Comparison of ENCODE assay signal across 8 mouse cellular contexts in genomic region chr6:91277549-91277948, GRCm38 (mm10).
DNase-seq lines count a peak whose midpoint lies in the region; ATAC-seq and TF ChIP-seq lines count a peak whose summit lies in the region.

No protein-coding gene starts in this region.

- TF ChIP-seq CTCF in heart, adult 2 months (IDR thresholded peaks at IDR 0.05): peak; percentile 91
- peak; percentile 76 to 77; a peak in 3 of 4 replicates for TF ChIP-seq CTCF in CH12.LX (conservative IDR thresholded peaks at IDR 0.05 in 1 of 2, IDR thresholded peaks at IDR 0.05 in 1 of 2; ENCODE audit: low read depth in 2 of 2, low read length in 2 of 2)
- peak; percentile 87 for TF ChIP-seq CTCF in cerebellum, adult 2 months (IDR thresholded peaks at IDR 0.05; ENCODE audit: borderline replicate concordance, insufficient read depth, low read depth, low read length)
- peak; percentile 92 for TF ChIP-seq CTCF in layer of hippocampus, adult 2 months (conservative IDR thresholded peaks at IDR 0.05)

- intact Hi-C loops in heart, adult 2 months (cut with DNase I): loop anchor here (1.0 to 5.0 kb wide), 3 partner anchors 55 to 112 kb away; no protein-coding TSS in a partner anchor

- DNase-seq in heart, adult 2 months: peak; percentile 44 to 75
- peak; percentile 43 for DNase-seq in CH12.LX (ENCODE audit: extremely low read depth)
- peak; percentile 44 to 70 for DNase-seq in cerebellum, adult 2 months
- DNase-seq in layer of hippocampus, adult 2 months (ENCODE audit: low spot score in 2 of 2): peak; percentile 42 to 74
- peak; percentile 70 for DNase-seq in thymus, postnatal 14 days

- ATAC-seq in heart, embryonic 12.5 days (ENCODE audit: insufficient number of reproducible peaks, low FRiP score): no peak
- no peak for ATAC-seq in forebrain, embryonic 16.5 days
- 0 out of 2 replicates have a peak, but pooled peaks have one; percentile 31 for ATAC-seq in midbrain, embryonic 16.5 days

- no peak overlapping the region for H3K4me2 ChIP-seq in heart, embryonic 12.5 days
- H3K4me2 ChIP-seq in CH12.LX (ENCODE audit: insufficient read depth, low read depth, poor library complexity, severe bottlenecking): no peak overlapping the region
- H3K4me2 ChIP-seq in forebrain, embryonic 16.5 days (ENCODE audit: low read length): no peak overlapping the region
- H3K4me2 ChIP-seq in midbrain, embryonic 16.5 days (ENCODE audit: low read length): no peak overlapping the region

- H3K27ac ChIP-seq in heart, adult 2 months: no peak overlapping the region
- no peak overlapping the region for H3K27ac ChIP-seq in heart, embryonic 12.5 days (ENCODE audit: poor library complexity, severe bottlenecking)
- H3K27ac ChIP-seq in CH12.LX (ENCODE audit: insufficient read depth, low read depth): no peak overlapping the region
- no peak overlapping the region for H3K27ac ChIP-seq in cerebellum, adult 2 months (ENCODE audit: insufficient read depth, low read length)
- H3K27ac ChIP-seq in forebrain, embryonic 16.5 days (ENCODE audit: low read length): peak overlapping the region; percentile 65; the same call in 1 of the 2 replicates
- H3K27ac ChIP-seq in layer of hippocampus, adult 2 months: no peak overlapping the region
- no peak overlapping the region for H3K27ac ChIP-seq in midbrain, embryonic 16.5 days (ENCODE audit: low read length)

- peak; percentile 63 for TF ChIP-seq RAD21 in CH12.LX (IDR thresholded peaks at IDR 0.05; ENCODE audit: low read depth, low read length)

- TF ChIP-seq POLR2A in heart, adult 2 months (IDR thresholded peaks at IDR 0.05; ENCODE audit: insufficient read depth, low read depth, low read length): no peak
- no peak for TF ChIP-seq POLR2A in CH12.LX (IDR thresholded peaks at IDR 0.05; ENCODE audit: low read depth, low read length)
- TF ChIP-seq POLR2A in cerebellum, adult 2 months (IDR thresholded peaks at IDR 0.05; ENCODE audit: borderline replicate concordance, insufficient read depth, low read length): no peak

- H3K36me3 ChIP-seq in heart, adult 2 months (ENCODE audit: control insufficient read depth, insufficient read depth, low read length): no peaks in the 10 kb centered on the region
- peaks cover 12% of the 10 kb centered on the region for H3K36me3 ChIP-seq in heart, embryonic 12.5 days
- H3K36me3 ChIP-seq in CH12.LX (replicated peaks in 1 of 2; ENCODE audit: control insufficient read depth in 1 of 2, insufficient read depth in 1 of 2, low read length in 1 of 2): no peaks in the 10 kb centered on the region
- H3K36me3 ChIP-seq in forebrain, embryonic 16.5 days (ENCODE audit: control insufficient read depth, insufficient read depth): no peaks in the 10 kb centered on the region
- no peaks in the 10 kb centered on the region for H3K36me3 ChIP-seq in midbrain, embryonic 16.5 days (ENCODE audit: control insufficient read depth, insufficient read depth, low read length)

- H3K79me2 ChIP-seq in heart, adult 2 months (replicated peaks; ENCODE audit: control insufficient read depth, insufficient read depth, low read length): no peaks in the 10 kb centered on the region
- H3K79me2 ChIP-seq in CH12.LX (replicated peaks; ENCODE audit: control insufficient read depth, extremely low read depth, insufficient read depth, poor library complexity, severe bottlenecking): no peaks in the 10 kb centered on the region

- no peaks in the 10 kb centered on the region for H3K9me3 ChIP-seq in heart, embryonic 12.5 days (replicated peaks)
- no peaks in the 10 kb centered on the region for H3K9me3 ChIP-seq in CH12.LX (replicated peaks; ENCODE audit: low read length)
- no peaks in the 10 kb centered on the region for H3K9me3 ChIP-seq in forebrain, embryonic 16.5 days (ENCODE audit: control insufficient read depth, low read length)
- H3K9me3 ChIP-seq in midbrain, embryonic 16.5 days (replicated peaks; ENCODE audit: control insufficient read depth, low read length, poor library complexity, severe bottlenecking): no peaks in the 10 kb centered on the region

- no peaks in the 10 kb centered on the region for H3K4me1 ChIP-seq in heart, adult 2 months (ENCODE audit: control insufficient read depth, insufficient read depth, low read length)
- no peaks in the 10 kb centered on the region for H3K4me1 ChIP-seq in heart, embryonic 12.5 days (replicated peaks)
- no peaks in the 10 kb centered on the region for H3K4me1 ChIP-seq in CH12.LX (ENCODE audit: control insufficient read depth in 1 of 2, insufficient read depth in 2 of 2)
- H3K4me1 ChIP-seq in cerebellum, adult 2 months (ENCODE audit: control insufficient read depth, insufficient read depth, low read length): no peaks in the 10 kb centered on the region
- peaks cover 13% of the 10 kb centered on the region for H3K4me1 ChIP-seq in forebrain, embryonic 16.5 days (replicated peaks; ENCODE audit: control insufficient read depth, insufficient read depth, low read length)
- H3K4me1 ChIP-seq in midbrain, embryonic 16.5 days (ENCODE audit: control insufficient read depth, insufficient read depth, low read length): no peaks in the 10 kb centered on the region; the same call in 1 of the 2 replicates

- WGBS in heart, adult 2 months: 2% methylated on average over 7 of the region's 7 CpGs
- 3% methylated on average over 7 of the region's 7 CpGs for WGBS in heart, embryonic 12.5 days
- 7% methylated on average over 7 of the region's 7 CpGs for WGBS in cerebellum, adult 2 months
- 1% methylated on average over 7 of the region's 7 CpGs for WGBS in forebrain, embryonic 16.5 days
- 1% methylated on average over 7 of the region's 7 CpGs for WGBS in midbrain, embryonic 16.5 days

- H3K9ac ChIP-seq in heart, adult 2 months (ENCODE audit: low read depth, low read length): no peak overlapping the region
- H3K9ac ChIP-seq in heart, embryonic 12.5 days: no peak overlapping the region
- no peak overlapping the region for H3K9ac ChIP-seq in CH12.LX (ENCODE audit: insufficient read depth, low read depth)
- H3K9ac ChIP-seq in forebrain, embryonic 16.5 days (replicated peaks; ENCODE audit: low read depth, low read length): no peak overlapping the region
- H3K9ac ChIP-seq in midbrain, embryonic 16.5 days (ENCODE audit: low read depth, low read length): no peak overlapping the region

- H3K27me3 ChIP-seq in heart, adult 2 months (ENCODE audit: control insufficient read depth, insufficient read depth, low read length): no peaks in the 10 kb centered on the region
- H3K27me3 ChIP-seq in heart, embryonic 12.5 days (replicated peaks): peaks cover 41% of the 10 kb centered on the region
- peaks cover 84% of the 10 kb centered on the region for H3K27me3 ChIP-seq in CH12.LX (replicated peaks)
- no peaks in the 10 kb centered on the region for H3K27me3 ChIP-seq in cerebellum, adult 2 months (ENCODE audit: control insufficient read depth, insufficient read depth, low read length)
- H3K27me3 ChIP-seq in forebrain, embryonic 16.5 days (replicated peaks; ENCODE audit: control insufficient read depth, insufficient read depth, low read length): no peaks in the 10 kb centered on the region
- no peaks in the 10 kb centered on the region for H3K27me3 ChIP-seq in midbrain, embryonic 16.5 days (ENCODE audit: control insufficient read depth, insufficient read depth, low read depth, low read length)

- no peak overlapping the region for H3K4me3 ChIP-seq in heart, adult 2 months
- H3K4me3 ChIP-seq in heart, embryonic 12.5 days: no peak overlapping the region
- H3K4me3 ChIP-seq in CH12.LX (replicated peaks in 1 of 3; ENCODE audit: low read depth in 2 of 3, low read length in 2 of 3, poor library complexity in 1 of 3): no peak overlapping the region
- no peak overlapping the region for H3K4me3 ChIP-seq in cerebellum, adult 2 months (replicated peaks; ENCODE audit: insufficient read depth, low read depth, low read length)
- no peak overlapping the region for H3K4me3 ChIP-seq in forebrain, embryonic 16.5 days (replicated peaks; ENCODE audit: low read length)
- H3K4me3 ChIP-seq in layer of hippocampus, adult 2 months: no peak overlapping the region
- H3K4me3 ChIP-seq in midbrain, embryonic 16.5 days (ENCODE audit: low read depth, low read length): no peak overlapping the region

- in situ Hi-C loops in CH12.LX (cut with MboI; ENCODE audit: low pct_ligation_motif_present, low pct_unique_long_range_greater_than_20kb, low sequenced_read_pairs): loop anchor here (5.0 kb wide), 1 partner anchor 105 kb away; no protein-coding TSS in a partner anchor

- dilution Hi-C loops in CH12.LX (cut with MboI; ENCODE audit: extremely low pct_ligation_motif_present, extremely low pct_unique_long_range_greater_than_20kb, low sequenced_read_pairs): no loop called here

- no peak for TF ChIP-seq EP300 in heart, adult 2 months (IDR thresholded peaks at IDR 0.05; ENCODE audit: insufficient read depth, low read depth, low read length)
- TF ChIP-seq EP300 in CH12.LX (IDR thresholded peaks at IDR 0.05; ENCODE audit: low read length): no peak

TF ChIP-seq in CH12.LX, 34 proteins besides CTCF, POLR2A, EP300 and RAD21:
- TF ChIP-seq UBTF (IDR thresholded peaks at IDR 0.05; ENCODE audit: low read depth, low read length): no peak
- TF ChIP-seq SMC3 (IDR thresholded peaks at IDR 0.05; ENCODE audit: low read depth, low read length): peak; percentile 65
- TF ChIP-seq RCOR1 (conservative IDR thresholded peaks at IDR 0.05; ENCODE audit: low read depth, low read length): no peak
- TF ChIP-seq MYC (IDR thresholded peaks at IDR 0.05; ENCODE audit: low read depth, low read length): no peak
